Mouse (Mus musculus): Measurements from ENCODE around the gene Fam198b.

The Fam198b gene

DNA sequence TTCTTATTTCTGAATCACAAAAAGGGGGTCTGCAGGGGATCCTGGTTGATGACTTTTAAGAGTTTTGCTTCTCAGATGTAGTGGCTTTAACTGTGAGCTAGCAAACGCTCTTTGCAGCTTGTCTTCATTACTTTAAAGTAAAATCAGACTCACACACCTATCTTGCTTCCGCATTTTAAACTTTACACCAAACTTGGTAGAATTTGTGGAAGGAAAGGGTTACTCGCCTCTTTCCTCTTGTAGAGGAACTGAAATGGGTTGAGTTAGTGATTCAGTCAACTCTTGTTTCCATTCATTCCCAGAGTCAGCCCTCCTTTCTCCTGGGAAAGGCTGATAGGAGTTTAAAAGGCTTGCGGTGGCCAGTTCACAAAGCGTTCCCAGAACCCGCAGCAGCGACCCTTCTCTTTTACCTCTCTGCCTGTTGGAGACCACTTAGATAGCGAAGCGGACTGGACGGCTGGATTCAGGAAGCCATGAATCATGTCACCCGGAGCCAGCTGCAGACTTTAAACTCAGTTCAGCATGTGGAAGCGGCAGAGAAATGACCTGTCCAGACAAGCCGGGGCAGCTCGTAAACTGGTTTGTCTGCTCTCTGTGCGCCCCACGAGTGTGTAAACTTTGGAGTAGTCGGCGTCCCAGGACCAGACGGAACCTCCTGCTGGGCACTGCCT lies 1.5 kb downstream of the Fam198b start:
- DNase-seq (ENCODE audit: low read depth, low spot score): peak; percentile 86

DNA sequence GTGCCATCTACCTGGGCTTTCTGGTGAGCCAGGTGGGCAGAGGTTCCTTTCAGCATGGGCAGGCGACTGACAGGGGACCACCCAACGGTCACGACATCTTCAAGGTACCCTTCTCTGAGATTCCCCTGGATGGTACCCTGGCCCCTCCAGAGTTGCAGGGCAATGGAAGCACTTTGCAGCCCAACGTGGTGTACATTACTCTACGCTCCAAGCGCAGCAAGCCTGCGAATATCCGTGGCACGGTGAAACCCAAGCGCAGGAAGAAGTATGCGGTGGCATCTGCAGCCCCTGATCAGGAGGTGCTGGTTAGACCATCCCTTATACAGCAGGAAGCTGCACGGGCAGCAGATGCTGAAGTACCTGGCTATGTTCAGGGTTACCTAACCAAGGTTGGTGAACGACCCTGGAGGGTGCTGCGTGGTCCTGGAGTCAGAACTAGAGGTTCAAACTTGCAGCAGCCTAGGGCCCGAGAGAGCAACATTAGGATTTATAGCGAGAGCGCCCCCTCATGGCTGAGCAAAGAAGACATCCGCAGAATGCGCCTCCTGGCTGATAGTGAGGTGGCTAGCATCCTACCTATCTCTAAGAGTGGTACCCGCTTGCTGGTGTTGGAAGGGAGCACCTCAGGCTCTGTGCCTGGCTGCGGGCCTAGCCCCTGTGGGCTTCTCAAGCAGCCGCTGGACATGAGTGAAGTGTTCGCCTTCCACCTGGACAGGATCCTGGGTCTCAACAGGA lies 2.2 kb downstream of the Fam198b start:
- DNase-seq (ENCODE audit: low read depth, low spot score): no peak

DNA sequence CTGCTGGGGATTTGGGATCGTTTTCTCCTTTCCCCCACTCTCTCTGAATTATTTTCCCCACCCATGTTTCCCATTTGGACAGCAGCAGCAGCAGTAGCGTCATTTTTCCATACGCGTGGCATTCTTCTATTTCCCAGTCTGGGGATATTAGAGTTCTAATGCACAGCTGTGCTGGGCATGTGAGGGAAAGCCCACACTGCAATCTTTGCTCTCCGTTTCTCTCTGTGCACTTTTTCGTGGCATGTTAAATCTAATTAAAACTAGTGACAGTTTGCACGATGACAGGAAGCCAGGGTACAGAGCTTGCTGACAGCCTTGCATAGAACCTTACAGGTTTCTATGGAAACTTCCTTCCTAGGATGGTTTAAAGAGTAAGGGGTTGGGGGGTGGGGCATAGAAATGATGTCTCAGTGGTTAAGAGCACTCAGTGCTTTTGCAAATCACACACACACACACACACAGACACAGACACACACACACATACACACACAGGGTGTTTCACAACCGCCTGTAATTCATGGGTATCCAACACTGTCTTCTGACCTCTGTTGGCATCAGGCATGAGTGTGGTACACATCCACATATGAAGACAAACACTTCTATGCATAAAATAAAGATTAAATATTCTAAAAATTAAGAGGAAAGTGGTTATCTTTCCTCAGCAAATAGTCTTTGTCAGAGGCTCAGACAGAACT lies 3.0 kb downstream of the Fam198b start:
- no peak for DNase-seq (ENCODE audit: low read depth, low spot score)

DNA sequence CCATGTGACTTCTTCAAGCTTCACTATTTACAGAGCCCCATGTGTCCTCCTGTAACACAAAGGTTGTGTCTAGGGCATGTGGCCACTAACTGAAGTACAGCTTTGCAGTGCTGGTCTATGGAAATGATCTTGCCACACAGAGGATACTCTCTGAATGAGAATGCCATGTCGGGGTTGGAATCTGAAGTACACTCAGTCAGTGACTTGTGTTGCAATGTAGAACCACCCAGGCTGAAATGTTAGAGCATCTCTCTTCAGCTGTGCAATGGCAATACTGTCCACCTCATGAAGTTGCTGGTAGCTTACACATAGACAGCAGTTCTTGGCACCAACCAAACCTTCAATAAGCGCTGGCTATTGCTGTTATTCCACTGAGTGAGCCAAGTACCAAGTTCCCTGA lies 3.6 kb downstream of the Fam198b start:
- no peak for DNase-seq (ENCODE audit: low read depth, low spot score)

DNA sequence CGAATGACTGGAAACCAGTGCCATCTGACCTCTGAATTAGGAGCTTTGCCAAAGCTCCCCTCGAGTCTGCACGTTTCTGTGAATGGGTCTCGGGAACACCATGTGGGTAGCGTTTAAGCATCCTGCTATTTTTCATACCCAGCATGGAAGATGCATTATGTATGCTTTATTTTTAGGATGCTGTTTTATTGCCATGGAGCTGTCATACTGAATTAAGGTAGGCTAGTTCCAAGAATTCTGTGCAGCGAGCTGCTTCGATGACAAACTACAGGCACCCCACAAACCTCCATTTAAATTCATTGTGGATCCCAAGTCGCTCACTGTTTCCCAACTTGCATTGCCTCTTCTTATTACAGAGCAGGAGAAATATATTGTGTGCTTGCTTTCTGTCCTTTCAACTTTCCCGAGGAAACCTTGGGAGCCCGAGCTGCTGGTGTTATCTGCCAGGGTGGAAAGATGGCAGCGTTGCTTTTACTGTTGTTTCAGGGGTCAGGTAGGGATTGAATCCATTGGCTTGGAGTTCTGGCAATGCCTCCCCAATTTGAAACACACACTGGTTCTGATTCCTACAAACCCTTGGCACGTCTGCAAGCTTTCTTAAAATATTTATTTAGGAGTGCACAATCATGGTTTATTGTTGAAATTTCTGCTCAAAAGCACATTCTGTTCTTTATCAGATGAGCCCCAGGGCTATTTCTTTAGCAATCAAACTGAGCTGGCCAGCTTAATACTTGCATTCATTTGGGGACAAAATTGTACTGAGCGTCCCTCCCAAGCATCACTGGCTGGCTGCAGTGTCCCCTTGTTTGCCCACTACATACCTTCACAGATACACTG lies 13.4 kb downstream of the Fam198b start:
- no peak for DNase-seq (ENCODE audit: low read depth, low spot score)

DNA sequence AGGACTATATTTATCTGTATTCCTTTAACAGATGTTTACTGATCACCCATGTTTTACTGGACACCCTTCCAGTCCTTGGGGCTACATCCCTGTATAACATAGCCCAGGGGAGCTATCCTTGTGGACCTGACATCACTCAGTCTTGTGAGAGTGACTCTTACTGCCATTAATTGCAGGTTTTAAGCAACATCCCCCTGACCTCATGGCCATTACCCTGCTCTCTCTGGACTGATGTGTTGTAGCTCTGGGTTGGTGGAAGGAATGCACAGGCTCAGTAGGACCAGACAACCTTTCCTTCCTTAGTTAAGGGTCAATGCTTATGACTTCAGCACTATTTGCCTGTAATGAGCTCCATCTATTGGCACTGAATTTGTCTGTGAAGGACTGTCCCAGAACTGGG lies 14.2 kb downstream of the Fam198b start:
- DNase-seq (ENCODE audit: low read depth, low spot score): no peak

DNA sequence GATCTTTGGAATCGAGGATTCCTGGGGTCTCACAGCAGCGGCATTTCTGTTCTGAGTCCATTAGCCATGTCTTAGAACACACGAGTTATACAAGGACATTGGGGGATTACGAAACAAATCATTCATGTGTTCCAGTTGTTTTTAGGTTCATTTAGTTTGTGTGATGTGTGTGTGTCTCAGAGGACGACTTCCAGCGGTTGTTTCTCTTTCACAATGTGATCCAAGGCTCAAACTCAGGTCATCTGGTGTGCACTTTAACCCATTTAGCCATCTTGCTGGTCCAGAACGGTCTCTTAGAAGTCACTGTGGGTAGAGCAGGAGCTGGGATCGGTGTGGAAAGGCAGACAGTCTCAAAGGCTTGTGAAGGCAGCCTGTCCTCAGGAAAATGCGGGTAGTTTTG lies 15.6 kb downstream of the Fam198b start:
- DNase-seq (ENCODE audit: low read depth, low spot score): no peak

DNA sequence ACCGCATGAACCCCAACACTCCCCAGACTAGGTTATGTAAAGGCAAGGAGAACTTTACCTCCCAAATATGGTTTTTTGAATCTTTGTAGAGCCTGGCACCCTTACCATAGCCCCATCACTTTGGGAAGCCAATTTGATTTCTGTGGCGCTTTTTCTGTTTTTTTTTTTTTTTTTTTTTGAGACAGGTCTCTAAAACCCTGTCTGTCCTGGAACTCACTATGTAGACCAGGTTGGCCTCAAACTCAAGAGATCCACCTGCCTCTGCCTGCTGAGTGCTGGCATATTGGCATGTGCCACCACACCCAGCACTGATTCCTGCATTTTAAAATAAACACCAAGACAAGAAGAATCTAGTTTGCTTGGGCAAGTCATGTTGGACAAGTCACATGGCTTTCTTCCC lies 16.2 kb downstream of the Fam198b start:
- no peak for DNase-seq (ENCODE audit: low read depth, low spot score)

DNA sequence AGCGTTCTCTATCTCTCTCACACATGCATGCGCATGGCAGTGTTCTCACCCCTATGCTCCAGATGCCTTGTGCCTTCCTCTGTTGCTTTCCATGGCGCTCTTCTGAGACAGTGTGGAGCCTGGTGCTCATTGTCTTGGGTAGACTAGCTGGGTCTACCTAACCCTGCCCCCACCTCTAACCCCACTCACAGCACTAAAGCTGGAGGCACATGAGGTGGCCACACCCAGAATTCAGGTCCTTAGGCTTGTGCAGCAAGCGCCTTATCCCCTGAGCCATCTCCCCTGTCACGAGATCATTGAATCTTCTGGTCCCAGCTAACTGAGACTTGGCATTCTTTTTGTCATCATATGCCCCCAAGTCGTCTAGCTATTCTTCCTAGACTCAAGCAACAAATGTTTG lies 17.0 kb downstream of the Fam198b start:
- no peak for DNase-seq (ENCODE audit: low read depth, low spot score)

DNA sequence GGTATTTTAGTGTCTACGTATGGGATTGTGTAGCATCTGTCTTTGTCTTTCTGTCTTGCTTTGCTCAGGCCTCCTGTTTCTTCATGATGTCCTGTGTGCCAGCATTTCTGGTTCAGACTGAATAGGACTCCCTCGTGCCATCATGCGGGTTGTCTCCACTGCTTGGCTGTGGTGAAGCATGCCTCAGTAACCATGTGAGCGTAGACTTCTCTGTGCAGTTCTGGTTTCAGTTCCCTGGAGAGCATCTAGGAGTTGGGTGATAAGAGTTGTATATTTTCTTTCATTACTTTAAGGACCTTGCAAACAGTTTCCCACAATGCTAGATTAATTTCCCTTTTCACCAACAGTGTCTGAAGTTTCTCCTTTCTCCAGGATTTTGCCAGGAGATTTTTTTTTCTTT lies 17.4 kb downstream of the Fam198b start:
- DNase-seq (ENCODE audit: low read depth, low spot score): no peak

DNA sequence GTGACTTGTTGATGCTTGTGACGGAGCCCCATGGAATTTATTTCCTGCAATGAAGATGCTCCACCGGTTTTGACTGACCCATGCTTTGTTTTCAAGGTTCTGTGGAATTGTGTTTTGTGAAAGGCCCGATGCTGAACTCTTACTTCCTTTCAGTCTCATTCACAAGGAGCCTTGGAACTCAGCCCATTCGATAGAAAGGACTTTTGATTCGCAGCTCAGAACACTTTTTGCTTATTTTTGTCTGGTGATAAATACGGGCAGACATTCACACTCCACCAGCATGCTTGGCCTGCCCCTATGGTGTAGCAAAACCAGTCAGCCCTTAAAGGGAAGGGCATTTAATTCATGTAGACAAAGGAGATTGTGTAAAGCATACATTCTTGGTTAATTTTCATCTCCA lies 19.5 kb downstream of the Fam198b start:
- DNase-seq (ENCODE audit: low read depth, low spot score): no peak

DNA sequence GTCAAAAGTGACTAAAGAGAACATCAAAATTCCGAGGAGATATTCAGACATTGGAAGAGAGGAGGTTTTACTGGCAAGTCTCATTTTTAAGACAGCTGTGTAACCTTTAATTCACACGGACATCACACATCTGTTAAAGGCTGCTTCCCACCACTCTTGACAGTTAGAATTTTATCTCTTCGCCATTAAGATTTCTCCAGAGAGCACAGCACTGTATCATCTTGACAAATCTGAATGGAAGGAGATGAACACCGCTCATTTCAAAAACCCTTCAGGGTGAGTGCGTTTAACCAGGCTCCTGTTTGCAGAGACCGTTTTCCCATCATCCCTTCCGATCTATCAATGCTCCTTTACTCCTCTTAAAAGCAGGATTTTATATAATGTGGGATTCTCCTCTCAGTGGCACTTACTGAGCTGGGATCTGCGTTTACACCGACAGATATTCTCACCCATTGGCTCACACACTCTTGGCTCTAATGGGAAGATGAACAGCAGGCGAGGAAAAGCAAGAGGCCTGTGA lies 20.0 kb downstream of the Fam198b start:
- no peak for DNase-seq (ENCODE audit: low read depth, low spot score)

DNA sequence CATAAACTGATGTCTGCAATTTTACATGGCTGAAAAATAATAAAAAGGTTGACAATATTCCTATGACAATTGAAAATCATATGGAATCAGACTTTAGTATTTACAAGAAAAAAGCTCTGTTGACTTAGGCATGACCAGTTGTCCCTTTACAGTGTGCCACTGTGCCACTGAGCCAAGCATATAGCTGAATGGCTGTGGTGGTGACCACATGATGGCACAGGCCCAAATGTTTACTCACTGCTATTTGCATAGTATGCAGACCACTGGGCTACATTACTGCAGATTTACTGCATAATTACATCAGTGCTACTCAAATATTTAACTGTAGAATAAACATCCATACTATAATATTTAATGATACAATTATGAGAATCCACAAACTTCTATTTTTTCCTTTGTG lies 21.1 kb downstream of the Fam198b start:
- no peak for DNase-seq (ENCODE audit: low read depth, low spot score)

DNA sequence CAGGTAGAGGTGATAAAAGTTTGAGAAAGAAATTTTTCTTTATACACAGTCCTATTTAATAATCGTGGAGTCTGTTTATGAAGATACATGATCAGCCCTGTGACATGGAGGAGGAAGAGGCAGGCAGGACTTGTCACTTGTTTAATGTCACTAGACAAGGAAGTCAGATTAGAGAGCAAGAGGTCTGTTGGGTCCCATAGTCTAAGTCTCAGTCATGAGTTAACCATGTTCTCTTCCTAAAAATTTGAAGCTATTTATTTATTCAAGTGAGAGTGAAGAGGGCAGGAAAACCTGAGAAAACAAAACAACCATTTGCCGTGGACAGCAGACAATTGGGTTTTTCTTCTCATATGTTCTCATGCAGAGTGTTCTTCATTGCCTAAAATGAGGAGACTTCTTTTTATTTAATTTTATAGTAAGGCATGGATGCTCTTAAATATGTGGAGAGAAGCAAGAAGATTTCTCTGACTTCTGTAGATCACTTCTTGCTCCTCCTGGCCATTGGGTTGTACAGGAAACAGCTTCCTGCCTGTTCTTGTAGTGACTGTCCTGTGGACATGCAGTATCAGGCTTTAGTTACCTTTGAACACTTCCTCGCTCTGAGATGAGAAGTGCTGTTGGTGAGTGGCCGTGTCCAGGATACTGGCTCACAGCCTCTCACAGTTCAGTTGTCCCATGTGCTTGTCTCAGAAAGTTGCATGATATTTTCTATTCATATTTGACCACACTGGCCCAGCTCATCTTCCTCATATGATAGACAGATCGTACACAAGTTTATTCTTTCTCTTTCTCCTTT lies 22.1 kb downstream of the Fam198b start:
- DNase-seq (ENCODE audit: low read depth, low spot score): no peak

DNA sequence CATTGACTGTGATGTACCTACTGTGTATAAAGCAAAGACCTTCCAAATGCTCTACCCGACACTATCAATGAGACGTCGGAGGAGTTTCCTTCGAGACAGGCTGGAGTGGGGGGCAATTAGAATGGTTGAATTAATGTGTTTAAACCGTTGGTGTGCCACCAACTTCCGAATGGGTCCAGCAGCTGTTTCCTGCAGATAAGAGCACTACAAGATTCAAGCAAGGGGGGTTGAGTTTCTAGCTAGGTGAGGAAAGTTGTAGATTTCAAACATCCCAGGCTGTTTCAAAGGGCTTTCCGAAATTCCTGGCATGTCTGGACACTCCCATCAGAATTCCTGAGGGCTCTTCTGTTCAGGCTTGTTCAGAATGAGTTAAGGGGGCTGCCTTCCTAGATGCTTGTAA lies 22.9 kb downstream of the Fam198b start:
- DNase-seq (ENCODE audit: low read depth, low spot score): no peak

DNA sequence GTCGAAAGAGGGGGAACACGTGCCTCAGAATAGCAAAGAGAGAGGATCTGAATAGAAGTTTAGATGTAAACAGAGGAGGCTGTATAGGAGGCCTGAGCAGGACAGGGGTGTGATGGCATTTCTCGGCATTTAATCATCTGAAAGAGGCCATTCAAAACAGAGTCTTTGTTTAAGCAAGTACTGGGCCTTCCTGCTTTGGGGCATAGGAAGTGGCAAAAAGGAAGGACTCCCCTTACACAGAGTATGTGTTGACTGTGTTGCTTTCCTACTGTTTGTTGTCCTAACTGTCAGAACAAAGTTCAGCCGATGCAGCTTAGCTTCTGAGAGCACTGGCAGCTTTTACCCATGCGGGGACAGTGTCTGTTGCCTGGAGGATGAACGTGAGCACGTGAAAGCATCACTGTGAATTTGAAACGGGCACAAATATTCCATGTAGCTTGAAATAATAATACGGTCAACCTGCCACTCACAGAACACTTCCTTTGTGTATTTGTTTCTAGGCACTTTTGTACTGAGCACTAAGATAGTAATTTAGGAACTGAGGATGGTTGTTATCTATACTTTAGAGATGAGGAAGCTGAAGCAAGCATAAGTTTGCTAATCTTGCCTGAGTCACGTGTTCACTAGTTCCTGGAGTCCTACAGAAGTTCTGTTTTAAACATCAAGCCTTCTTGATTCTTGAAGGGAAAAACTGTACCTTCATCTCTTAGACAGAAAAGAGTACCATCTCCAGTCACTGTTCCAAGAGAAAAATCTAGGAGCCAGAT lies 26.2 kb downstream of the Fam198b start:
- no peak for DNase-seq (ENCODE audit: low read depth, low spot score)

DNA sequence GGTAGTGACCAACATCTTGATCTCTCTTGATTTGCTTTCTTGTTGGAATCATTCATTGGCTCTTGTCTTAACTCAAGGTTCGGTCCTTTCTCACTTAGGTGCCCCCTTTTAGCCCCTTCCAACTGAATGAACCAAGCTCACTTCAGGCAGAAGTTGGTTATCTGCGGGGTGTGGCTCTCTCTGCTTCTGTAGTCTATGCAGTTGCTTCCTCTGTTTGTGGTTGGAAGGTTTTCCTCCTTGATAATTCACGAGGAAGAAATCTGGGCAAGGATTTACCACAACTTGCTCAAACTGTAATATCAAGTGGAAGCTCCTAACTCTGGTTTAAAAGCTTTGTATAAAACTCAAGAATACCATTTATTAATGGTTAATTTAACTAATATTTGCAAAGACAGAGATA lies 26.8 kb downstream of the Fam198b start:
- DNase-seq (ENCODE audit: low read depth, low spot score): no peak

DNA sequence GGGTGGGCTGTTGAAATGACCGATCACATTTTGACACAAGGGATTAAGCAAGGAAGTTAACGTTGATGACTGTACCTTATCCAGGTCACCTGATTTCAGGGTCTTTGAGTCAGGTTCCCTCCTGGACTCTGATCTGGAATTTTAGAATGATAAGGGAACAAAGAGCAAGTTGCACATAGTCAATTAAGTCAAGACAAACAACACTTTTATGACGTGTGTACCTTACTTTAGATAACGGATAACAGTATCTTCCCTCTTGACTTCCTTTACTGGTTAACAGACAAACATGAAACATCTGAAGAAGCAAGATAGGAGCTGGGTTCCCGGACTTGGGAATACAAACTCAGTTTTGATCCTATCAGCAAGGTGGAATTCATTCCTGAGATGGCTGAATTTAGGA lies 29.7 kb downstream of the Fam198b start:
- no peak for DNase-seq (ENCODE audit: low read depth, low spot score)

DNA sequence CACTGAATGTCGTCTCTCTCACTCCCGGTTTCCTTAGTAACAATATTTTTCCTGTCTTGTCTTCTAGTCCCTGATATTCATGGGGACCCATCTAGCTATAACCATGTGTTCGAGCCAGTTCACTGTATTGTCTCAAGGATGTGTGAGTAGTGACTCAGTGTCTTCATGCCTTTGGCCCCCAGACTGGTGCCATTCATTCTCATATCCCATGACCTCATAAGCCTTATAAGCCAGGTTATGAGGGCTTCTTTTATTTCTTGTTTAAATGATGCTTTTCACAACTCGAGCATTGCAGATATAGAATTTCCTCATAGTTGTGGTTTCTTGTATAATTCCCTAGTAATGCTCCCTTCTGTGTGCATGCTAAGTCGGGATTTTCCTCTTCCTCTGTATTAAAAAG lies 31.9 kb downstream of the Fam198b start:
- DNase-seq (ENCODE audit: low read depth, low spot score): no peak

DNA sequence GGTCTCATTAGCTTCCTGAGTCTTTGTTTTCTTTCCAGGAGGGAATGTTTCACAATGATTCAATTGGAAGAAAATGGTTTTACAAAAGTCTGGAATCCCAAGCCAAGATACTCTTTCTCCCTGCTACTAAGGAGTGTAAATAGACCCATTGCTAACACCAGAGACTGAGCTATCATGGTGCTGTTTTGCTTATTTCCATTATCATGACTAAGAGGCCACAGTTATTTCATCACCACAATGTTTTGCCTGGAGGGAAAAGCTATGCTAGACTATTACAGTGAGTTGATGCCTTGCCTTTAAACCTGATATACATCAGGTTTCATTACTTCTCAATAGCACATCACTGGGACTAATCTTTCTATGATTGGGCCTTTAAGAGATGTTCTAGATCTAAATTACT lies 34.4 kb downstream of the Fam198b start:
- DNase-seq (ENCODE audit: low read depth, low spot score): no peak

Data from mesoderm, embryonic 11.5 days (tissue).